Mouse (Mus musculus): ENCODE results near the gene Prss35.

DNA sequence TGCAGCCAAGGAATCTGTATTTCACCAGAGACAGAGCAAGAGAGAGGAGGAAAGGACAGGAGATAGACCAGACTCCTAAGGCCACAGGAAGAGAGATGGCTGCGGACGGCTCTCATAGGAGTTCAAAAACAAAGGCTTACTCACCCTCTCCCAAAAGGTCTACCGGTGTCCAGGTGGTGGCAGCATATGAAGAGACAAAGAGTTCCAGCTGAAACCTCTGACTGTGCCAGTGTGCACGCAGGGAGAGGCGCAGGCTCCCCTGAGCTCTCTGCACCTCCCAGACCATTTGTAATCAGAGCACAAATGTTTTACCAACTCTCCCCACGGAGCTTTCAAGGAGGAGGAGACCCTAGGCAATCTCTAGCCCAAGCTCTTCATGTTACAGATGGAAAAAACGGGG is 55.2 kb downstream of the Prss35 start:
- TF ChIP-seq POLR2A (IDR thresholded peaks at IDR 0.05; ENCODE audit: control insufficient read depth, low read depth, low read length) (no peak), CTCF (IDR thresholded peaks at IDR 0.05; ENCODE audit: control insufficient read depth, insufficient read depth, insufficient replicate concordance, low read depth, low read length) (no peak)

Data from testis, adult 2 months (tissue).